Mouse (Mus musculus): Measurements from ENCODE around the gene Trpc4ap. TPM values are rescaled to one million over a fixed set of nuclear protein-coding genes. Genes with fewer than 3 reads are reported as not detected.

The Trpc4ap gene
- polyA plus RNA-seq, 1 experiment = 70.5 TPM

GRCm38 (mm10) chr2:155729158-155729645 lies 37.0 kb upstream of the Trpc4ap start, which contains the start of gene Edem2:
TSS of gene Edem2 (minus strand) at chr2:155729475.
- H3K36me3 ChIP-seq (ENCODE audit: control insufficient read depth, insufficient read depth) = no peaks in the 10 kb centered on the region
- H3K4me3 ChIP-seq (ENCODE audit: insufficient read depth, poor library complexity, severe bottlenecking) = peak within 1 kb of the TSS; percentile 87
- H3K79me3 ChIP-seq (ENCODE audit: low read depth) = no peaks in the 10 kb centered on the region
- peak within 1 kb of the TSS; percentile 94 for H3ac ChIP-seq (ENCODE audit: control insufficient read depth, insufficient read length, low read depth)
- TF ChIP-seq MYOD1 (IDR thresholded peaks at IDR 0.05; ENCODE audit: control insufficient read depth, insufficient read length, low read depth) = peak; percentile 72
- no peak for TF ChIP-seq CTCF (IDR thresholded peaks at IDR 0.05; ENCODE audit: control insufficient read depth, insufficient read depth, insufficient read length)
- peak; percentile 70 for TF ChIP-seq MAX (IDR thresholded peaks at IDR 0.05)
- no peak for TF ChIP-seq USF1 (IDR thresholded peaks at IDR 0.05; ENCODE audit: low read depth)
- TF ChIP-seq MYOG (IDR thresholded peaks at IDR 0.05; ENCODE audit: control insufficient read depth, extremely low read depth, insufficient read length) = no peak
- TF ChIP-seq FOSL1 (IDR thresholded peaks at IDR 0.05; ENCODE audit: insufficient read depth, low read length, poor library complexity, severe bottlenecking) = no peak
- TF ChIP-seq CEBPB (IDR thresholded peaks at IDR 0.05; ENCODE audit: low read depth) = no peak
- no peaks in the 10 kb centered on the region for H3K27me3 ChIP-seq (ENCODE audit: control insufficient read depth, insufficient read depth, insufficient read length)
- peaks cover 6% of the 10 kb centered on the region for H3K79me2 ChIP-seq (ENCODE audit: control insufficient read depth, insufficient read depth)

GRCm38 (mm10) chr2:155728742-155729141 lies 36.6 kb upstream of the Trpc4ap start:
- TF ChIP-seq MYOG (IDR thresholded peaks at IDR 0.05; ENCODE audit: control insufficient read depth, extremely low read depth, insufficient read length) = no peak

GRCm38 (mm10) chr2:155727764-155728395 lies 35.7 kb upstream of the Trpc4ap start:
- no peak for TF ChIP-seq MYOD1 (IDR thresholded peaks at IDR 0.05; ENCODE audit: control insufficient read depth, insufficient read length, low read depth)
- Histone ChIP-seq H3K36me3 (ENCODE audit: control insufficient read depth, insufficient read depth) (no peaks in the 10 kb centered on the region), H3ac (ENCODE audit: control insufficient read depth, insufficient read length, low read depth) (no peak overlapping the region), H3K79me3 (ENCODE audit: low read depth) (no peaks in the 10 kb centered on the region), H3K79me2 (ENCODE audit: control insufficient read depth, insufficient read depth) (peaks cover 6% of the 10 kb centered on the region), H3K27me3 (ENCODE audit: control insufficient read depth, insufficient read depth, insufficient read length) (no peaks in the 10 kb centered on the region), H3K4me3 (ENCODE audit: insufficient read depth, poor library complexity, severe bottlenecking) (peak overlapping the region; percentile 87)

More at GRCm38 (mm10) chr2:155728742-155729141, 36.6 kb upstream of the Trpc4ap start:
- H3K27me3 ChIP-seq (ENCODE audit: control insufficient read depth, insufficient read depth, insufficient read length) = no peaks in the 10 kb centered on the region
- no peaks in the 10 kb centered on the region for H3K36me3 ChIP-seq (ENCODE audit: control insufficient read depth, insufficient read depth)
- no peaks in the 10 kb centered on the region for H3K79me3 ChIP-seq (ENCODE audit: low read depth)
- peak overlapping the region; percentile 87 for H3K4me3 ChIP-seq (ENCODE audit: insufficient read depth, poor library complexity, severe bottlenecking)
- H3K79me2 ChIP-seq (ENCODE audit: control insufficient read depth, insufficient read depth) = peaks cover 6% of the 10 kb centered on the region
- H3ac ChIP-seq (ENCODE audit: control insufficient read depth, insufficient read length, low read depth) = peak overlapping the region; percentile 94

- H3K79me2 ChIP-seq (ENCODE audit: control insufficient read depth, insufficient read depth) = peaks cover 6% of the 10 kb centered on the region
- TF ChIP-seq MYOD1 (IDR thresholded peaks at IDR 0.05; ENCODE audit: control insufficient read depth, insufficient read length, low read depth) (no peak), CEBPB (IDR thresholded peaks at IDR 0.05; ENCODE audit: low read depth) (no peak), FOSL1 (IDR thresholded peaks at IDR 0.05; ENCODE audit: insufficient read depth, low read length, poor library complexity, severe bottlenecking) (no peak), MYOG (IDR thresholded peaks at IDR 0.05; ENCODE audit: control insufficient read depth, extremely low read depth, insufficient read length) (no peak), CTCF (IDR thresholded peaks at IDR 0.05; ENCODE audit: control insufficient read depth, insufficient read depth, insufficient read length) (no peak), USF1 (IDR thresholded peaks at IDR 0.05; ENCODE audit: low read depth) (no peak), MAX (IDR thresholded peaks at IDR 0.05) (no peak)
These were observed 34.1 kb upstream of the Trpc4ap start for GRCm38 (mm10) chr2:155726302-155726701.

GRCm38 (mm10) chr2:155724526-155724925 lies 32.3 kb upstream of the Trpc4ap start:
- Histone ChIP-seq H3K79me2 (ENCODE audit: control insufficient read depth, insufficient read depth) (peaks cover 6% of the 10 kb centered on the region), H3ac (ENCODE audit: control insufficient read depth, insufficient read length, low read depth) (no peak overlapping the region), H3K27me3 (ENCODE audit: control insufficient read depth, insufficient read depth, insufficient read length) (no peaks in the 10 kb centered on the region), H3K36me3 (ENCODE audit: control insufficient read depth, insufficient read depth) (peaks cover 8% of the 10 kb centered on the region), H3K4me3 (ENCODE audit: insufficient read depth, poor library complexity, severe bottlenecking) (no peak overlapping the region), H3K79me3 (ENCODE audit: low read depth) (no peaks in the 10 kb centered on the region)
- TF ChIP-seq CTCF (IDR thresholded peaks at IDR 0.05; ENCODE audit: control insufficient read depth, insufficient read depth, insufficient read length) (no peak), MYOD1 (IDR thresholded peaks at IDR 0.05; ENCODE audit: control insufficient read depth, insufficient read length, low read depth) (no peak), CEBPB (IDR thresholded peaks at IDR 0.05; ENCODE audit: low read depth) (no peak), MAX (IDR thresholded peaks at IDR 0.05) (no peak), MYOG (IDR thresholded peaks at IDR 0.05; ENCODE audit: control insufficient read depth, extremely low read depth, insufficient read length) (no peak), USF1 (IDR thresholded peaks at IDR 0.05; ENCODE audit: low read depth) (no peak), FOSL1 (IDR thresholded peaks at IDR 0.05; ENCODE audit: insufficient read depth, low read length, poor library complexity, severe bottlenecking) (no peak)

More at GRCm38 (mm10) chr2:155726302-155726701, 34.1 kb upstream of the Trpc4ap start:
- Histone ChIP-seq H3ac (ENCODE audit: control insufficient read depth, insufficient read length, low read depth) (no peak overlapping the region), H3K79me3 (ENCODE audit: low read depth) (no peaks in the 10 kb centered on the region), H3K36me3 (ENCODE audit: control insufficient read depth, insufficient read depth) (no peaks in the 10 kb centered on the region), H3K4me3 (ENCODE audit: insufficient read depth, poor library complexity, severe bottlenecking) (no peak overlapping the region), H3K27me3 (ENCODE audit: control insufficient read depth, insufficient read depth, insufficient read length) (no peaks in the 10 kb centered on the region)

GRCm38 (mm10) chr2:155724036-155724435 lies 31.9 kb upstream of the Trpc4ap start:
- TF ChIP-seq CEBPB (IDR thresholded peaks at IDR 0.05; ENCODE audit: low read depth) (no peak), CTCF (IDR thresholded peaks at IDR 0.05; ENCODE audit: control insufficient read depth, insufficient read depth, insufficient read length) (no peak)
- Histone ChIP-seq H3K27me3 (ENCODE audit: control insufficient read depth, insufficient read depth, insufficient read length) (no peaks in the 10 kb centered on the region), H3ac (ENCODE audit: control insufficient read depth, insufficient read length, low read depth) (no peak overlapping the region), H3K4me3 (ENCODE audit: insufficient read depth, poor library complexity, severe bottlenecking) (no peak overlapping the region), H3K36me3 (ENCODE audit: control insufficient read depth, insufficient read depth) (peaks cover 12% of the 10 kb centered on the region), H3K79me3 (ENCODE audit: low read depth) (no peaks in the 10 kb centered on the region), H3K79me2 (ENCODE audit: control insufficient read depth, insufficient read depth) (peaks cover 6% of the 10 kb centered on the region)
